Mouse (Mus musculus): Measurements from ENCODE around the gene Wdr4. TPM values are rescaled to one million over a fixed set of nuclear protein-coding genes. Genes with fewer than 3 reads are reported as not detected.

Gene Wdr4
- polyA plus RNA-seq, 1 experiment, result 13.8 TPM

DNA sequence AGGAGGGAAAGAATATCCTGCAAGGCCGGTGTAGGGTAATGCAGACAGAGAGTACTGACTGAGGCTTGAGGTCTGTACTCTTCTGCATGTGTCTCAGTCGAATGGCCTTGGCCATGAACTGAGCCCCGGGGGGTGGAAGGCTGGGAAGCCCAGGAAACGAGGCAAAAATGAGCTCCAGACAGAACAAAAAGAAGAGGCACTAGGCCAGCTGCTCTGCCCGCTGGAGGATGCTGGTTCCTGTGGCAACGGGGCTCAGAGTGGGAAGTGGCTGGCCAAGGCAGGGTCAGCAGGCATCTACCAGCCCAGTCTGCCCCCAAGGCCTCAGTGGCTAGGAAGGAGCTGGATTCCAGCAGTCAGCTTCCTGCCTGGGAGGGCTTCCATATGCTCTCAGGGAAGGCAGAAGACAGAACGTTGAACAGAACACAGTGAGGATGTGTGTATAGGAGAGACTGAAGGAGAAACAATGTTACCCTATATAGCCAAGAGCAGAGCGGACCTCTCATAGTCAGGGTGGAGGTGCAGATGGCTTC, 68.5 kb downstream of the Wdr4 start:
- no peak for TF ChIP-seq POLR2A (IDR thresholded peaks at IDR 0.05; ENCODE audit: borderline replicate concordance, low read depth, low read length)
- TF ChIP-seq CTCF (IDR thresholded peaks at IDR 0.05; ENCODE audit: low read depth, low read length), result no peak
- Histone ChIP-seq H3K4me3 (ENCODE audit: insufficient read depth, low read length) (no peak overlapping the region), H3K4me1 (ENCODE audit: control insufficient read depth, insufficient read depth, low read length) (no peaks in the 10 kb centered on the region), H3K27ac (ENCODE audit: insufficient read depth, low read depth, low read length) (no peak overlapping the region)

DNA sequence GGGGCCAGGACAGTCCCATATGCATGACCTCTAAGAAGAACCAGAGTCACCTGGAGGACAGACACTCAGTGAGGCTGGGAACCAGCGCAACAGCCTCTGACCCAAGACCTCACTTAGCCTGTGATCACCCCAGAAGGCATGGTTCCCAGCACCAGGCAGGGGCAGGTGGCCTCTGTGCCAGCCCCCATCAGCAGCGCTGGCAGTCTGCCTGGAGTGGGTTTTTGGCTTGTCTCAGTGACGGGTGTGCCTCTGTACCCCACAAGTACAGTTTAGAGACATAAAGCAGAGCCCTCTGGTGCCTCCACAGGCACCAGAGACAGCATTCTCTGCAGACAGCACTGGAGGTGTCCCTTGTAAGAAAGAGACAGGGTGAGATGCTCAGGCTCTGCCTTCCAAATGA, 69.6 kb downstream of the Wdr4 start:
- Histone ChIP-seq H3K4me3 (ENCODE audit: insufficient read depth, low read length) (no peak overlapping the region), H3K4me1 (ENCODE audit: control insufficient read depth, insufficient read depth, low read length) (no peaks in the 10 kb centered on the region), H3K27ac (ENCODE audit: insufficient read depth, low read depth, low read length) (no peak overlapping the region)
- no peak for TF ChIP-seq CTCF (IDR thresholded peaks at IDR 0.05; ENCODE audit: low read depth, low read length)
- no peak for TF ChIP-seq POLR2A (IDR thresholded peaks at IDR 0.05; ENCODE audit: borderline replicate concordance, low read depth, low read length)

DNA sequence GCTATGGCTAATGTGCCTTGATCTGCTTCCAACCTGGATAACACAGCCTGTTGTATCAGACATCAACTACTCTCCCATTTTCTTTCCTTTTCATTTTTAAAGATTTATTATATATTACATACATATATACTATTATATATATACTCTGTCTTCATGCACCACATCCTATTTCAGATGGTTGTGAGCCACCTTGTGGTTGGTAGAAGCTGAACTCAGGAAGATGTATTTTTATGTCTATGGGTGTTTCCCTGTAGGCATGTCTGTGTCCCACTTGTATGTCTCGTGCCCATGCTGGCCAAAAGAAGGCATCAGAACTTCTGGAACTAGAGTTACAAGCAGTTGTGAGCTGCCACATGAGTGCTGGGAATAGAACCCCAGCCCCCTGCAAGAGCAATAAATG, 71.3 kb downstream of the Wdr4 start:
- Histone ChIP-seq H3K4me3 (ENCODE audit: insufficient read depth, low read length) (no peak overlapping the region), H3K27ac (ENCODE audit: insufficient read depth, low read depth, low read length) (no peak overlapping the region), H3K4me1 (ENCODE audit: control insufficient read depth, insufficient read depth, low read length) (no peaks in the 10 kb centered on the region)
- TF ChIP-seq POLR2A (IDR thresholded peaks at IDR 0.05; ENCODE audit: borderline replicate concordance, low read depth, low read length) (no peak), CTCF (IDR thresholded peaks at IDR 0.05; ENCODE audit: low read depth, low read length) (no peak)

DNA sequence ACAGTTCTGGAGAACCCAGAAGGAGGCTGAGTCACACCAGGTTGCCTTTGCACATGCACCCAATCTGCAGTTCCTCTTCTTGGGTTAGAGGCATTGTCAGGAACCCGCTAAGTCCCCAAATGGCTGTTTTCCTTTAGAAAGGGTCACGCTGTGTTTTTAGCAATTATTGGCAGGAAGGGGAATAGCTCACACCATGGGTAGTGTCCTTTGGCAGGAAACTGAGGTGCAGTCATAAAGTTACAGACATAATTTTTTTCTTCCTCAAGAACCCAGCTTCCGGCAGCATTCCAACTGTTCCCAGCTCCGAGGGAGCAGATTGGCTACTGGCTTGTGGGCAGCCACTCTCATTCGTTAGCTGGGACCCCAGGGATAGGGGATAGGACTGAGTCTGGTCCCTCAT, 72.0 kb downstream of the Wdr4 start:
- H3K4me3 ChIP-seq (ENCODE audit: insufficient read depth, low read length), result no peak overlapping the region
- H3K4me1 ChIP-seq (ENCODE audit: control insufficient read depth, insufficient read depth, low read length), result no peaks in the 10 kb centered on the region
- no peak overlapping the region for H3K27ac ChIP-seq (ENCODE audit: insufficient read depth, low read depth, low read length)
- no peak for TF ChIP-seq CTCF (IDR thresholded peaks at IDR 0.05; ENCODE audit: low read depth, low read length)
- no peak for TF ChIP-seq POLR2A (IDR thresholded peaks at IDR 0.05; ENCODE audit: borderline replicate concordance, low read depth, low read length)

DNA sequence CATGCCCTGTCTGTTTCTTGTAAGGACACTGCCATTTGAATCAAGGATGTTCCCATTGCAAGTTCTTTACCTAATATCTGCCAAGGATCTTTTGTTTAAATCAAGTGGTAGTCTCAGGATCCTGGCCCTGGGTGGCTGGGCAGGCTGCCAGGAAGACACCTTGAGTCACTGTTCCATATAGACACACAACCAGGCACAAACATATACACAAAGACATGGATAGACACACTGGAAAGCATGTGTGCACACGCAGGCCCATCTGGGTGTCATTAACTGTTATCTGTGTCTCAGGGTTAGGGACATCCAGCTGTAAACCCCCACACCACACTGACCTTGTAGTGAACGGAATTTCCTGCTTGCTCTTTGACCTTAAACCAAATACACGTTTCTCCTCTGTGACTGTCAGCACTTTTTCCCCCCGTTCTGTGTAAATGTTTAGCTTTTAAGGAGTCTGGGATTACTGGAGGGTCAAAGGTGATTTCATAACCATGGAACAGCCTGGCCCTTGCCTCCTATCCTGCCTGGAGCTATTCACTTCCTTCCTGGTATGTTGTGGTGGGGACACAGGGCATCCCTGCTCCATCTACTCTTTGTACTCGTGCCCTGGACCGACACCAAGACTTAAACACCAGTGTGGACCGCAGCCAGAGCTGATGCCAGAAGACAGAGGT, 74.6 kb downstream of the Wdr4 start:
- no peaks in the 10 kb centered on the region for H3K4me1 ChIP-seq (ENCODE audit: control insufficient read depth, insufficient read depth, low read length)
- no peak for TF ChIP-seq CTCF (IDR thresholded peaks at IDR 0.05; ENCODE audit: low read depth, low read length)
- TF ChIP-seq POLR2A (IDR thresholded peaks at IDR 0.05; ENCODE audit: borderline replicate concordance, low read depth, low read length), result no peak

More for the DNA sequence above, 74.6 kb downstream of the Wdr4 start:
- no peak overlapping the region for H3K27ac ChIP-seq (ENCODE audit: insufficient read depth, low read depth, low read length)
- H3K4me3 ChIP-seq (ENCODE audit: insufficient read depth, low read length), result no peak overlapping the region

Other genes with a start within 250 kb of the Wdr4 start
- gene Rsph1, start 242.6 kb downstream of the Wdr4 start, polyA plus RNA-seq (2012; ENCODE audit: insufficient read depth, insufficient read length, missing spikeins), result not detected in 2 replicates
- 7.5 and 11.6 TPM in 2 replicates for gene Slc37a1, start 233.2 kb downstream of the Wdr4 start, polyA plus RNA-seq (2012; ENCODE audit: insufficient read depth, insufficient read length, missing spikeins)
- not detected in 2 replicates for gene Pde9a, start 133.8 kb downstream of the Wdr4 start, polyA plus RNA-seq (2012; ENCODE audit: insufficient read depth, insufficient read length, missing spikeins)
- 132 and 146 TPM in 2 replicates for gene Ndufv3, start 135 bp upstream of the Wdr4 start, polyA plus RNA-seq (2012; ENCODE audit: insufficient read depth, insufficient read length, missing spikeins)
- 14.3 and 18.6 TPM in 2 replicates for gene Pknox1, start 44.8 kb upstream of the Wdr4 start, polyA plus RNA-seq (2012; ENCODE audit: insufficient read depth, insufficient read length, missing spikeins)
- gene Cbs, start 117.3 kb upstream of the Wdr4 start, polyA plus RNA-seq (2012; ENCODE audit: insufficient read depth, insufficient read length, missing spikeins), result not detected in 2 replicates
- gene U2af1, start 138.9 kb upstream of the Wdr4 start, polyA plus RNA-seq (2012; ENCODE audit: insufficient read depth, insufficient read length, missing spikeins), result 66.3 and 80.5 TPM in 2 replicates
- not detected in 2 replicates for gene Cryaa, start 157.8 kb upstream of the Wdr4 start, polyA plus RNA-seq (2012; ENCODE audit: insufficient read depth, insufficient read length, missing spikeins)